Mouse (Mus musculus): ENCODE measurements around the gene Slc38a10. TPM values are rescaled to one million over a fixed set of nuclear protein-coding genes. Genes with fewer than 3 reads are reported as not detected.

The Slc38a10 gene
- polyA plus RNA-seq, 1 experiment from 2014 or later: 57.5 TPM

DNA sequence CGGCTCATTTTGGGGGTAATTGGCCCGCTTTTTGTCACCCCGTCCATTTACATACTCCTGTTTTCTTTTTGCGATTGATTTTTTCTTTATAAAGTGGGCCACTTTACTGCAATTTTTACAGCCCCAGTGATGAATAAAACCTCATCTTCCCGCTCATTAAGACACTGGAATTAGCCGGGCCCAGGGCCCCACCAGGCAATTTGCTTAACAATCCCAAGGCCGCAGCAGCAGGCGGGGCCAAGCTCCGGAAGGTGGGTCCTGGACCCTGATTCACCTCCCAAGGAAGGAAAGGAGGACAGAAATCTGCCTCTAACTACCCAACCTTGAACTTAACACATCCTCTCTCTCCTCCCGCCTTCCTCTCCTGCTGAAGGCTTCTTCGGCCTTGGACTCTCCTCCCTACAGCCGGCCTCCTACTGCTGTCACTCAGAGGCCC is 16.8 kb upstream of the Slc38a10 start:
- peaks cover 48% of the 10 kb centered on the region for H3K4me1 ChIP-seq (ENCODE audit: control insufficient read depth, insufficient read depth, low read length)
- ATAC-seq (replicated peaks; ENCODE audit: insufficient number of reproducible peaks, low FRiP score, low TSS enrichment): no peak
- no peak overlapping the region; the same call in 1 of the 2 replicates for H3K4me2 ChIP-seq
- 66% methylated on average over 12 of the region's 12 CpGs for WGBS (ENCODE audit: insufficient replicate concordance)
- no peaks in the 10 kb centered on the region for H3K36me3 ChIP-seq (ENCODE audit: control insufficient read depth, insufficient read depth, low read length)
- no peak overlapping the region for H3K4me3 ChIP-seq (ENCODE audit: low read depth, low read length)
- no peaks in the 10 kb centered on the region for H3K9me3 ChIP-seq (replicated peaks; ENCODE audit: control insufficient read depth, low read length)
- no peak overlapping the region for H3K9ac ChIP-seq (ENCODE audit: low read depth, low read length)
- no peaks in the 10 kb centered on the region for H3K27me3 ChIP-seq (ENCODE audit: control insufficient read depth, insufficient read depth, low read length)
- no peak overlapping the region for H3K27ac ChIP-seq (ENCODE audit: low read depth, low read length)

DNA sequence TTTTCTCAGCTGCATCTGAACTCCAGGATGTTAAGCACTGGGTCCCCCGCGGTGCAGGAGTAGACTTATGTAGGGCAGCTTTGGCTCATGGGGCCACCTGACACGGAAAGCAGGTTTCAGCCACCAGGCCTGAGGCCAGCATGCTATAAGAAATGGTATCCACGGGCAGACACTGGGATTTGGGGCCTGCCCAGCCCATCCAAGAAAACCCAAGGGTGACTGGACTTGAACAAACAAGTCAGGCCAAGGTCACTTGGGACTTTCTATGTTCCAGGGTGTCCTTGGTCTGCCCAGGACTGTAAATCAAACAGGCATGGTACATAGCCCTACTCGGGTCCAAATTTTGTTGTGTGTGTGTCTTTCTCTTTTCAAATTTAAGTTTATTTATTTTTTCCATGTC is 15.9 kb upstream of the Slc38a10 start:
- Histone ChIP-seq H3K36me3 (ENCODE audit: control insufficient read depth, insufficient read depth, low read length) (no peaks in the 10 kb centered on the region), H3K4me1 (ENCODE audit: control insufficient read depth, insufficient read depth, low read length) (peaks cover 48% of the 10 kb centered on the region), H3K9ac (ENCODE audit: low read depth, low read length) (0 out of 2 replicates have a peak overlapping the region, but pooled peaks have one; percentile 16), H3K27ac (ENCODE audit: low read depth, low read length) (no peak overlapping the region), H3K27me3 (ENCODE audit: control insufficient read depth, insufficient read depth, low read length) (no peaks in the 10 kb centered on the region), H3K4me3 (ENCODE audit: low read depth, low read length) (no peak overlapping the region), H3K4me2 (no peak overlapping the region), H3K9me3 (replicated peaks; ENCODE audit: control insufficient read depth, low read length) (no peaks in the 10 kb centered on the region)
- ATAC-seq (replicated peaks; ENCODE audit: insufficient number of reproducible peaks, low FRiP score, low TSS enrichment): no peak
- 50% methylated on average over 5 of the region's 5 CpGs for WGBS (ENCODE audit: insufficient replicate concordance)

GRCm38 (mm10) chr11:120164471-120165261 is 13.5 kb upstream of the Slc38a10 start:
- H3K36me3 ChIP-seq (ENCODE audit: control insufficient read depth, insufficient read depth, low read length): no peaks in the 10 kb centered on the region
- no peak; the same call in 1 of the 2 replicates for ATAC-seq (replicated peaks; ENCODE audit: insufficient number of reproducible peaks, low FRiP score, low TSS enrichment)
- 38% methylated on average over 17 of the region's 17 CpGs for WGBS (ENCODE audit: insufficient replicate concordance)
- no peaks in the 10 kb centered on the region for H3K27me3 ChIP-seq (ENCODE audit: control insufficient read depth, insufficient read depth, low read length)
- peak overlapping the region; percentile 18 for H3K4me3 ChIP-seq (ENCODE audit: low read depth, low read length)
- H3K4me2 ChIP-seq: peak overlapping the region; percentile 54
- H3K27ac ChIP-seq (ENCODE audit: low read depth, low read length): peak overlapping the region; percentile 90
- peak overlapping the region; percentile 74 for H3K9ac ChIP-seq (ENCODE audit: low read depth, low read length)
- peaks cover 44% of the 10 kb centered on the region for H3K4me1 ChIP-seq (ENCODE audit: control insufficient read depth, insufficient read depth, low read length)
- H3K9me3 ChIP-seq (replicated peaks; ENCODE audit: control insufficient read depth, low read length): no peaks in the 10 kb centered on the region

- H3K36me3 ChIP-seq (ENCODE audit: control insufficient read depth, insufficient read depth, low read length): no peaks in the 10 kb centered on the region
- no peaks in the 10 kb centered on the region for H3K9me3 ChIP-seq (replicated peaks; ENCODE audit: control insufficient read depth, low read length)
- H3K4me2 ChIP-seq: peak overlapping the region; percentile 54
- WGBS (ENCODE audit: insufficient replicate concordance): 45% methylated on average over 5 of the region's 5 CpGs
- ATAC-seq (replicated peaks; ENCODE audit: insufficient number of reproducible peaks, low FRiP score, low TSS enrichment): no peak
- peaks cover 47% of the 10 kb centered on the region for H3K4me1 ChIP-seq (ENCODE audit: control insufficient read depth, insufficient read depth, low read length)
- H3K9ac ChIP-seq (ENCODE audit: low read depth, low read length): peak overlapping the region; percentile 74
- no peaks in the 10 kb centered on the region for H3K27me3 ChIP-seq (ENCODE audit: control insufficient read depth, insufficient read depth, low read length)
- no peak overlapping the region for H3K4me3 ChIP-seq (ENCODE audit: low read depth, low read length)
- H3K27ac ChIP-seq (ENCODE audit: low read depth, low read length): peak overlapping the region; percentile 90
Measured at GRCm38 (mm10) chr11:120164028-120164427, 12.9 kb upstream of the Slc38a10 start.

- H3K36me3 ChIP-seq (ENCODE audit: control insufficient read depth, insufficient read depth, low read length): no peaks in the 10 kb centered on the region
- no peaks in the 10 kb centered on the region for H3K27me3 ChIP-seq (ENCODE audit: control insufficient read depth, insufficient read depth, low read length)
- H3K9ac ChIP-seq (ENCODE audit: low read depth, low read length): no peak overlapping the region
- H3K9me3 ChIP-seq (replicated peaks; ENCODE audit: control insufficient read depth, low read length): no peaks in the 10 kb centered on the region
- no peak for ATAC-seq (replicated peaks; ENCODE audit: insufficient number of reproducible peaks, low FRiP score, low TSS enrichment)
- H3K4me1 ChIP-seq (ENCODE audit: control insufficient read depth, insufficient read depth, low read length): peaks cover 51% of the 10 kb centered on the region
- 86% methylated on average over 3 of the region's 3 CpGs for WGBS (ENCODE audit: insufficient replicate concordance)
- H3K27ac ChIP-seq (ENCODE audit: low read depth, low read length): no peak overlapping the region
- no peak overlapping the region for H3K4me3 ChIP-seq (ENCODE audit: low read depth, low read length)
- H3K4me2 ChIP-seq: no peak overlapping the region
Measured at GRCm38 (mm10) chr11:120163207-120163606, 12.1 kb upstream of the Slc38a10 start.

GRCm38 (mm10) chr11:120161245-120161644 is 10.1 kb upstream of the Slc38a10 start:
- Histone ChIP-seq H3K27ac (ENCODE audit: low read depth, low read length) (no peak overlapping the region), H3K4me1 (ENCODE audit: control insufficient read depth, insufficient read depth, low read length) (peaks cover 40% of the 10 kb centered on the region), H3K4me2 (no peak overlapping the region), H3K36me3 (ENCODE audit: control insufficient read depth, insufficient read depth, low read length) (no peaks in the 10 kb centered on the region), H3K27me3 (ENCODE audit: control insufficient read depth, insufficient read depth, low read length) (no peaks in the 10 kb centered on the region), H3K4me3 (ENCODE audit: low read depth, low read length) (no peak overlapping the region), H3K9me3 (replicated peaks; ENCODE audit: control insufficient read depth, low read length) (no peaks in the 10 kb centered on the region), H3K9ac (ENCODE audit: low read depth, low read length) (no peak overlapping the region)
- ATAC-seq (replicated peaks; ENCODE audit: insufficient number of reproducible peaks, low FRiP score, low TSS enrichment): no peak
- 43% methylated on average over 4 of the region's 4 CpGs for WGBS (ENCODE audit: insufficient replicate concordance)

DNA sequence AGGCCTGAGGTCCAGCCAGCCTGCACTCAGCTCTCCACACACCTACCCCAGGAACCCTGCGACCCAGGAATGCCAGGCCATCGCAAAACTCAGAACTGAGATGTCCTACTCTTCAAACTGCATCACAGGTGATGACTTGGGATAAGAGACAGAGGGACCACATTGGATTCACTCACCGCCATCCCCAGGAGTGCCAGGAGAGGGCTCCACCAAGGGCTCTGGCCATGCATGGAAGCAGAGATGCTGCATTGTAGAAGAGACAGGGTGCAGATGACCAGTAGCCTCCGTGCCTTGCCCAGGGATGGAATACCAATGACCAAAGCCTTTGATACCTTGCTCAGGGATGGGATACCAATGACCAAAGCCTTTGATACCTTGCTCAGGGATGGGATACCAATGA is 9.3 kb upstream of the Slc38a10 start:
- 68% methylated on average over 4 of the region's 4 CpGs for WGBS (ENCODE audit: insufficient replicate concordance)
- H3K36me3 ChIP-seq (ENCODE audit: control insufficient read depth, insufficient read depth, low read length): no peaks in the 10 kb centered on the region

GRCm38 (mm10) chr11:120159653-120160052 is 8.5 kb upstream of the Slc38a10 start:
- ATAC-seq (replicated peaks; ENCODE audit: insufficient number of reproducible peaks, low FRiP score, low TSS enrichment): no peak
- WGBS (ENCODE audit: insufficient replicate concordance): 47% methylated on average over 5 of the region's 5 CpGs
- no peak overlapping the region for H3K9ac ChIP-seq (ENCODE audit: low read depth, low read length)

More for the DNA sequence above, 9.3 kb upstream of the Slc38a10 start:
- no peak overlapping the region for H3K4me3 ChIP-seq (ENCODE audit: low read depth, low read length)
- no peaks in the 10 kb centered on the region for H3K9me3 ChIP-seq (replicated peaks; ENCODE audit: control insufficient read depth, low read length)
- no peaks in the 10 kb centered on the region for H3K27me3 ChIP-seq (ENCODE audit: control insufficient read depth, insufficient read depth, low read length)
- no peak for ATAC-seq (replicated peaks; ENCODE audit: insufficient number of reproducible peaks, low FRiP score, low TSS enrichment)
- H3K4me1 ChIP-seq (ENCODE audit: control insufficient read depth, insufficient read depth, low read length): peaks cover 35% of the 10 kb centered on the region
- H3K27ac ChIP-seq (ENCODE audit: low read depth, low read length): no peak overlapping the region
- H3K4me2 ChIP-seq: no peak overlapping the region
- no peak overlapping the region for H3K9ac ChIP-seq (ENCODE audit: low read depth, low read length)

More at GRCm38 (mm10) chr11:120159653-120160052, 8.5 kb upstream of the Slc38a10 start:
- H3K27ac ChIP-seq (ENCODE audit: low read depth, low read length): 0 out of 2 replicates have a peak overlapping the region, but pooled peaks have one; percentile 4
- H3K27me3 ChIP-seq (ENCODE audit: control insufficient read depth, insufficient read depth, low read length): no peaks in the 10 kb centered on the region
- peaks cover 27% of the 10 kb centered on the region for H3K4me1 ChIP-seq (ENCODE audit: control insufficient read depth, insufficient read depth, low read length)
- H3K36me3 ChIP-seq (ENCODE audit: control insufficient read depth, insufficient read depth, low read length): no peaks in the 10 kb centered on the region
- H3K4me2 ChIP-seq: no peak overlapping the region
- H3K9me3 ChIP-seq (replicated peaks; ENCODE audit: control insufficient read depth, low read length): no peaks in the 10 kb centered on the region
- no peak overlapping the region for H3K4me3 ChIP-seq (ENCODE audit: low read depth, low read length)

Measured in heart, embryonic 11.5 days (tissue).